Mouse (Mus musculus): Measurements from ENCODE around the gene Tinag.

DNA sequence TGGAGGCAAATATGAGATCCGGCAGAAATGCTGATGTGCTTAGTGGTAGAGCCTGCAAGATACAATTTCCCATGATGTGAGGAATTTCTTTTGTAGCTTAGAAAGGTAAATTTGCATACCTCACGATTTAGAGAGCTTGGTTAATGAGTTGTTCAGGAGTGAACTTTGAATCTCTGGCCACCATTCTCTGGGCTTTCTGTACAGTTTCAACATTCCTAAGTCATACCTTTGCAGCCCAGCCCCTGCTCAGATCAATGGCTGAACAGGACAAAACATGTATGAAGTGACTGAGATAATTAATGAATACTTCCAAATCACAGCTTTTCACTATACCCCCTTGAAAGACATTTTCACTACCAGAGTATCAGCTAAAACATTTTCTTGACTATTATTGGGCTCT, 26.1 kb upstream of the Tinag start:
- TF ChIP-seq POLR2A (IDR thresholded peaks at IDR 0.05; ENCODE audit: insufficient read depth, low read depth, low read length) = no peak
- no peak for TF ChIP-seq CTCF (IDR thresholded peaks at IDR 0.05; ENCODE audit: insufficient read depth, low read depth, low read length)

Measured in olfactory bulb, adult 2 months (tissue).